Mouse (Mus musculus): Measurements from ENCODE around the gene Galr3. TPM values are rescaled to one million over a fixed set of nuclear protein-coding genes. Genes with fewer than 3 reads are reported as not detected.
A peak's percentile ranks its signal among the peaks of the same experiment; 100 is the strongest.
"Not testable (repeated sequence)": the region's sequence is repeated elsewhere in the genome, so short reads cannot be mapped to it uniquely, and the experiment has no call there.

Galr3 gene
- polyA plus RNA-seq, 1 experiment from 2014 or later: not detected

DNA sequence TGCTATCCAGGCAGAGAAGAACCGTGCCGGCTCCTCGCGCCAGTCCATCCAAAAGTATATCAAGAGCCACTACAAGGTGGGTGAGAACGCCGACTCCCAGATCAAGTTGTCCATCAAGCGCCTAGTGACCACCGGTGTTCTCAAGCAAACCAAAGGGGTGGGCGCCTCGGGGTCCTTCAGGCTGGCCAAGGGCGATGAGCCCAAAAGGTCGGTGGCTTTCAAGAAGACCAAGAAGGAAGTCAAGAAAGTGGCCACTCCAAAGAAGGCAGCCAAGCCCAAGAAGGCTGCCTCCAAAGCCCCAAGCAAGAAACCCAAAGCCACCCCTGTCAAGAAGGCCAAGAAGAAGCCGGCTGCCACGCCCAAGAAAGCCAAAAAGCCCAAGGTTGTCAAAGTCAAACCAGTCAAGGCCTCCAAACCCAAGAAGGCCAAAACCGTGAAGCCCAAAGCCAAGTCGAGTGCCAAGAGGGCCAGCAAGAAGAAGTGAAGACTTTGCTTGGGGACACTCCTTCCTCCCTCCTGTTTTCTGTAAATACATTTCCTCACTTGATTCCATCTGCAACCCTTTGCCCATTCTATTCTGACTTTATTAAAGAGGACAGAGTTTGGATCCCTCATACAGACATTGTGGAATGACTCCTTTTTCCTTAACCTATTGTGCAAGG lies 12.7 kb upstream of the Galr3 start:
- no peaks in the 10 kb centered on the region for H3K36me3 ChIP-seq (ENCODE audit: control insufficient read depth, insufficient read depth, low read length)
- H3K4me1 ChIP-seq (ENCODE audit: control insufficient read depth, insufficient read depth, low read length): peaks cover 20% of the 10 kb centered on the region
- H3K4me2 ChIP-seq: peak overlapping the region; percentile 98
- peak overlapping the region; percentile 100 for H3K9ac ChIP-seq (ENCODE audit: low read depth, low read length)
- 26% methylated on average over 16 of the region's 16 CpGs for WGBS (ENCODE audit: insufficient replicate concordance)
- peak overlapping the region; percentile 94 for H3K27ac ChIP-seq (ENCODE audit: low read depth, low read length)
- H3K27me3 ChIP-seq (ENCODE audit: control insufficient read depth, insufficient read depth, low read length): peaks cover 2% of the 10 kb centered on the region; the same call in 1 of the 2 replicates
- H3K4me3 ChIP-seq (ENCODE audit: low read depth, low read length): peak overlapping the region; percentile 72
- H3K9me3 ChIP-seq (replicated peaks; ENCODE audit: control insufficient read depth, low read length): no peaks in the 10 kb centered on the region
- no peak for ATAC-seq (replicated peaks; ENCODE audit: insufficient number of reproducible peaks, low FRiP score, low TSS enrichment)

DNA sequence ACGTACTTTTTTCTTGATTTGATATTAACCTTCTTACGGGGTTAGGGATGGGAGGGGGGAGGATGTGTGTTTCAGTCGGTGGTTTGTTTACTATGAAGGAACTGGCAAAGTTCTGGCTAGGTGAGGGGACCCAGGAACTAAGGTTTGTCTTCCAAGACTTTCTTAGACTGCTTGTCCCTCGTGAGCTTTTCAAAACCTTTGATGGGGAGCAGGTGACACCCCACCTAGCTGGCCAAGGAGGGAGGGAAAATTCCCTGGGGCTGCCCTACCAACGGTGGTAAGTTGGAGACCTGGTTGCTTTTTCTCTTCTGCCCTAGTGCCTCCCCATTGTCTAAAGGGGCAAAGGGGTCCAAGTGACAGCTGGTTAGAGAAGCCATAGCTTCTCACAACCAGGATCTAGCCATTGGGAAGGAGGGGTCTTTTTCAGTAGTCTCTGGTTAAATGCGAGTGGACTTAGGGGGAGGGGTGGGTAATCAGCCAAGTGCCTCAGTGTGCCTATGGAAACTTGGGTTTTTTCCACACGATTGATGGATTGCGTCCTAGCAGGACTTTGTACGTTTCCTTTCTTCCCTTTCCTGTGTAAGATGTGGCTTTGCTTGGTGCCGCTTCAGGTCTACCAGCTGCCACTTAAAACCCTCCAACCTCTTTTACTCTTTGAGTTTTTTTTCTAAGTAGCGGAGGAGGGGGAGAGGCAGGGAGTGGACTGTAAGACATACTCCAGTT lies 12.0 kb upstream of the Galr3 start:
- Histone ChIP-seq H3K27me3 (ENCODE audit: control insufficient read depth, insufficient read depth, low read length) (peaks cover 2% of the 10 kb centered on the region; the same call in 1 of the 2 replicates), H3K4me3 (ENCODE audit: low read depth, low read length) (peak overlapping the region; percentile 72), H3K9ac (ENCODE audit: low read depth, low read length) (peak overlapping the region; percentile 49), H3K4me2 (peak overlapping the region; percentile 98), H3K27ac (ENCODE audit: low read depth, low read length) (0 out of 2 replicates have a peak overlapping the region, but pooled peaks have one; percentile 36), H3K4me1 (ENCODE audit: control insufficient read depth, insufficient read depth, low read length) (peaks cover 20% of the 10 kb centered on the region), H3K36me3 (ENCODE audit: control insufficient read depth, insufficient read depth, low read length) (no peaks in the 10 kb centered on the region), H3K9me3 (replicated peaks; ENCODE audit: control insufficient read depth, low read length) (no peaks in the 10 kb centered on the region)
- ATAC-seq (replicated peaks; ENCODE audit: insufficient number of reproducible peaks, low FRiP score, low TSS enrichment): no peak
- WGBS (ENCODE audit: insufficient replicate concordance): 12% methylated on average over 11 of the region's 11 CpGs

DNA sequence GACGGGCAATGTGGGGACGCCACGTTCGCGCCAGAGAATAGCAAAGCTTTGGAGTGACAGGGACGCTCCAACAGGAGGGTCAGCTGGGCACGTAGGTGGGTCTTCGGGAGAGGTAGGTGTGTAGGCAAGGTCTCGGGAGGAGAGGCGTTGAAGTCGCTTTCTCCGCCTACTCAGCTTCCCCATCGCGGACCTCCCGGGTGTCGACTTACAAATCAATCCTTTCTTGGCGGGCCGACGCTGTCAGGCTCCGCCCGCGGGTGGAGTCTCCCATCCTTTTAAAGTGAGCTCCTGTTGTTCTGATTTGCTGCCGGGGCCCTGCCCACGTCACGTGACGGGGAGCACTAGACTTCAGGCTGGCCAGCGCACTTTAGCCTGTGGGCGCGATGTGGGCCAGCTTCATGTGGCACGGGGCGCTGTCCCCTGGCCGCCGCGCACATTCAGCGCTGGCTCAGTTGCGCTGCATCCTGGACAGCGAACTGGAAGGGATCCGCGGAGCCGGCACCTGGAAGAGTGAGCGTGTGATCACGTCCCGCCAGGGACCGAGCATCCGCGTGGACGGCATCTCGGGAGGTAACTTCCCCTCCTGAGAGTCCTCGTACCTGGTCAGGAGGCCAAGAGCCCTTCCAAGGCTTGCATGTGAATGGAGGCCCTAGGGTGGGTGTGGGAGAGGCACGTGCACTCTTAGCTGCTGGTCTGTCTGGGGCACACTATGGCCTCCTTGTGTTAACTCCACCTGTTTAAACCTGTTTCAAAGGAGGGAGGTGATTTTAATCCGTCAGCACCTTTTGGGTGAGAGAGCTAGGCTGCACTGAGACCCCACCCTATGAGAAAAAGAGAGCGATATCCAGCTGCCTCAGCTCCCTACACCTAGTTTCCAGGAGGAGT lies 10.9 kb upstream of the Galr3 start:
- WGBS (ENCODE audit: insufficient replicate concordance): 1% methylated on average over 52 of the region's 52 CpGs
- H3K9ac ChIP-seq (ENCODE audit: low read depth, low read length): peak overlapping the region; percentile 56
- no peaks in the 10 kb centered on the region for H3K9me3 ChIP-seq (replicated peaks; ENCODE audit: control insufficient read depth, low read length)
- H3K4me1 ChIP-seq (ENCODE audit: control insufficient read depth, insufficient read depth, low read length): peaks cover 16% of the 10 kb centered on the region
- H3K27ac ChIP-seq (ENCODE audit: low read depth, low read length): 0 out of 2 replicates have a peak overlapping the region, but pooled peaks have one; percentile 43
- H3K36me3 ChIP-seq (ENCODE audit: control insufficient read depth, insufficient read depth, low read length): no peaks in the 10 kb centered on the region
- H3K27me3 ChIP-seq (ENCODE audit: control insufficient read depth, insufficient read depth, low read length): no peaks in the 10 kb centered on the region
- H3K4me2 ChIP-seq: peak overlapping the region; percentile 98
- peak; percentile 73 for ATAC-seq (replicated peaks; ENCODE audit: insufficient number of reproducible peaks, low FRiP score, low TSS enrichment)
- peak overlapping the region; percentile 72 for H3K4me3 ChIP-seq (ENCODE audit: low read depth, low read length)

DNA sequence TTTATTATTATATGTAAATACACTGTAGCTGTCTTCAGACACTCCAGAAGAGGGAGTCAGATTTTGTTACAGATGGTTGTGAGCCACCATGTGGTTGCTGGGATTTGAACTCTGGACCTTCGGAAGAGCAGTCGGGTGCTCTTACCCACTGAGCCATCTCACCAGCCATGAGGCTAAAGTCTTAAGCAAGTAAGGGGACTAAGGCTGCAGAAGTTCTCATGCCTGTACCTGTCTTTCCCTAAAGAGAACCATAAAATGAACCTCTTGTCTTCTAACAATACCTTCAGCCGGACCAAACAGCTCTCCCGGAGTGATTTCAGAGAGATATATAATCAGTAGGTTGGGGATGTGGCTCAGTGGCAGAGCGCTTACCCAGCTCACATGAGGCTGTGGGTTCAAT lies 9.8 kb upstream of the Galr3 start:
- 85% methylated on average over 5 of the region's 5 CpGs for WGBS (ENCODE audit: insufficient replicate concordance)
- H3K27me3 ChIP-seq (ENCODE audit: control insufficient read depth, insufficient read depth, low read length); H3K27ac ChIP-seq (ENCODE audit: low read depth, low read length); H3K9me3 ChIP-seq (replicated peaks; ENCODE audit: control insufficient read depth, low read length); H3K36me3 ChIP-seq (ENCODE audit: control insufficient read depth, insufficient read depth, low read length); H3K4me3 ChIP-seq (ENCODE audit: low read depth, low read length); ATAC-seq (replicated peaks; ENCODE audit: insufficient number of reproducible peaks, low FRiP score, low TSS enrichment); H3K4me2 ChIP-seq; H3K9ac ChIP-seq (ENCODE audit: low read depth, low read length): not testable (repeated sequence)
- H3K4me1 ChIP-seq (ENCODE audit: control insufficient read depth, insufficient read depth, low read length): peaks cover 12% of the 10 kb centered on the region

DNA sequence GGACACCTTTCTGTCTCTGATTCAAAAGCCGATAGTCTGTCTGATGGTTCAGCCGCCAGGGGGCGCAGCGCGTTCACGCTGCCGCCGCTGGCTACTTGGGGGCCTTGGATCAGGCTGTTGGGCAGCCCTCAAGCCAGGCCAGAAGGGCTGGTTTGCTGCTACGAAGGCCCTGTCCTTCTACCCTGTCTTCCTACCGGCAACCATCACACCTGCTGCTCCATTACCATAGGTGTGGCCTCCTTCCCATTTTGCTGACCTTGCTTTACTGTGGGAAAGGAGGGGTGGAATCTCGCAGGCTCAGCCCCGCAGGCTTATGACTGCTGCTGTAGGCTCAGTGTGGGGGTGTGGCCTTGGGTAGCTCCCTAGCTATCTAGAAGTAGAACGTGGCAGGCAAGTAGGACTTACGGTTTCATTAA lies 3.8 kb upstream of the Galr3 start:
- Histone ChIP-seq H3K9me3 (replicated peaks; ENCODE audit: control insufficient read depth, low read length) (no peaks in the 10 kb centered on the region), H3K36me3 (ENCODE audit: control insufficient read depth, insufficient read depth, low read length) (no peaks in the 10 kb centered on the region), H3K27ac (ENCODE audit: low read depth, low read length) (no peak overlapping the region), H3K4me3 (ENCODE audit: low read depth, low read length) (no peak overlapping the region), H3K4me1 (ENCODE audit: control insufficient read depth, insufficient read depth, low read length) (peaks cover 13% of the 10 kb centered on the region), H3K9ac (ENCODE audit: low read depth, low read length) (no peak overlapping the region), H3K27me3 (ENCODE audit: control insufficient read depth, insufficient read depth, low read length) (peaks cover 43% of the 10 kb centered on the region), H3K4me2 (peak overlapping the region; percentile 49)
- 8% methylated on average over 14 of the region's 14 CpGs for WGBS (ENCODE audit: insufficient replicate concordance)
- ATAC-seq (replicated peaks; ENCODE audit: insufficient number of reproducible peaks, low FRiP score, low TSS enrichment): no peak

DNA sequence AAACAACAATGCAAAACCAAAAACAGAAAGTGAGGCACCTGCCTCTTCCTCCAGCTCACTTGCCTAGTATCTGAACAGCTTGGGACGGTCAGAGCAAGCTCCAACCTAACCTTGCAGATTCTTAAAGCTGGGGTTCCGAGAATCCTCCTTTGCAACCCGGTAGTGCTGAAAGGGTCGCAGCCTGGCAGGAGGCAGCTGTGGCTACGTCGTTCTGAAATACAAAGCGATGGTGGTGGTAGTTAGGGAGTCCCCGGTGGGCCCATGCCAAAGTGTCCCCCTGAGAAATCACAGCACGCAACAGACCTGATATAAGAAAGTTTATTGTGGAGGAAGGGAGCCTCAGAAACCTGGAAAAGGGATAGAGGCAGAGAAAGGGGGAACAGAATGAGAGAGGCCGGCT lies 3.4 kb upstream of the Galr3 start:
- Histone ChIP-seq H3K27me3 (ENCODE audit: control insufficient read depth, insufficient read depth, low read length) (peaks cover 47% of the 10 kb centered on the region), H3K36me3 (ENCODE audit: control insufficient read depth, insufficient read depth, low read length) (no peaks in the 10 kb centered on the region), H3K4me1 (ENCODE audit: control insufficient read depth, insufficient read depth, low read length) (peaks cover 17% of the 10 kb centered on the region), H3K27ac (ENCODE audit: low read depth, low read length) (no peak overlapping the region), H3K9ac (ENCODE audit: low read depth, low read length) (no peak overlapping the region), H3K4me2 (peak overlapping the region; percentile 49), H3K4me3 (ENCODE audit: low read depth, low read length) (no peak overlapping the region), H3K9me3 (replicated peaks; ENCODE audit: control insufficient read depth, low read length) (no peaks in the 10 kb centered on the region)
- 66% methylated on average over 10 of the region's 10 CpGs for WGBS (ENCODE audit: insufficient replicate concordance)
- no peak for ATAC-seq (replicated peaks; ENCODE audit: insufficient number of reproducible peaks, low FRiP score, low TSS enrichment)

DNA sequence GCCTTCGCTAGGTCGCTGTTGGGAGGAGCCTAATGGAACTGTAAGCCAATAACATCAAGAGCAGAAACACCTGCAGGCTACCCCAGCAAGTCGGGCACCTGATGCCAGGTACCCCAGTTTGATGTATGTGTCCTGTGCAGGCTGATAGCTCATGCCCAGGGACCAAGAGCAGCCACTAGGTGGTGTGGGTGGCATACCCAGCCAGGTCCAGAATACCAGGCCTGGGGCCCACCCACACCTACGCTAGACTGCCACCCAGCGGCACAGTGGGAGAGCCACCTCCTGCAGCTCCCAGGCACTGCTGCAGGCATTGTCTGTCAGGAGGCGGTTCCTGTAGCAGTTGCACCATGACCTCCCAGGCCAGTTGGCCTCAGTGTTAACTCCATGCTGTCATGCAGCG lies 2.8 kb upstream of the Galr3 start:
- no peaks in the 10 kb centered on the region for H3K36me3 ChIP-seq (ENCODE audit: control insufficient read depth, insufficient read depth, low read length)
- peaks cover 52% of the 10 kb centered on the region for H3K27me3 ChIP-seq (ENCODE audit: control insufficient read depth, insufficient read depth, low read length)
- H3K4me3 ChIP-seq (ENCODE audit: low read depth, low read length): no peak overlapping the region
- ATAC-seq (replicated peaks; ENCODE audit: insufficient number of reproducible peaks, low FRiP score, low TSS enrichment): no peak; the same call in 1 of the 2 replicates
- H3K27ac ChIP-seq (ENCODE audit: low read depth, low read length): no peak overlapping the region
- H3K4me1 ChIP-seq (ENCODE audit: control insufficient read depth, insufficient read depth, low read length): peaks cover 17% of the 10 kb centered on the region
- no peaks in the 10 kb centered on the region for H3K9me3 ChIP-seq (replicated peaks; ENCODE audit: control insufficient read depth, low read length)
- no peak overlapping the region for H3K9ac ChIP-seq (ENCODE audit: low read depth, low read length)
- no peak overlapping the region; the same call in 1 of the 2 replicates for H3K4me2 ChIP-seq
- 23% methylated on average over 7 of the region's 7 CpGs for WGBS (ENCODE audit: insufficient replicate concordance)
